Mouse (Mus musculus): ENCODE data around the gene Scn5a. TPM values are rescaled to one million over a fixed set of nuclear protein-coding genes. Genes with fewer than 3 reads are reported as not detected.
A peak's percentile ranks its signal among the peaks of the same experiment; 100 is the strongest.

Scn5a gene
- polyA plus RNA-seq, 1 experiment from 2014 or later, result 0.03 TPM

DNA sequence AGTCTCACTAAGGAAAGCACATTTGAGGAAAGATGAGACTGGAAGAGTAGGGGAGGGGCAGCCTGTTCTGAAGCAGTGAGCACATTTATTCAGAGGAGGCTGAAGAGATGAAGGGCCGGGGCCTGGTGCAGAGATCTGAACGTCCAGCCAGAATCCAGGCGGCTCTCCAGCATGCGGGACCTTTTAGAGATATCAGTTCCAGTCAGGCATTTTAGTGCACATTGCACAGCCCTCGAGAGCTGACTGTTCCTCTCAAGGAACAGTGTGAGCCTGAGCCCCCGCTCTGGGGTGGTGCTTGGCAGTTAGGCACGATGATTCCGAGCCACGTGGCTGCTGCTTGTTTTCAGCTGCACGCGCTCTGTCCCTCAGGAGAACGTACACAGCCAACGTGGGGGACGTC lies 121.7 kb downstream of the Scn5a start:
- H3K9ac ChIP-seq, result no peak overlapping the region
- no peak overlapping the region for H3K4me3 ChIP-seq (replicated peaks)
- WGBS (ENCODE audit: insufficient replicate concordance), result 84% methylated on average over 14 of the region's 14 CpGs
- no peak for ATAC-seq (ENCODE audit: low read depth)
- DNase-seq, result no peak
- no peaks in the 10 kb centered on the region for H3K4me1 ChIP-seq (replicated peaks)
- H3K4me2 ChIP-seq, result no peak overlapping the region
- H3K9me3 ChIP-seq (replicated peaks), result no peaks in the 10 kb centered on the region
- H3K27me3 ChIP-seq, result no peaks in the 10 kb centered on the region
- H3K36me3 ChIP-seq, result peaks cover 46% of the 10 kb centered on the region
- H3K27ac ChIP-seq, result no peak overlapping the region

DNA sequence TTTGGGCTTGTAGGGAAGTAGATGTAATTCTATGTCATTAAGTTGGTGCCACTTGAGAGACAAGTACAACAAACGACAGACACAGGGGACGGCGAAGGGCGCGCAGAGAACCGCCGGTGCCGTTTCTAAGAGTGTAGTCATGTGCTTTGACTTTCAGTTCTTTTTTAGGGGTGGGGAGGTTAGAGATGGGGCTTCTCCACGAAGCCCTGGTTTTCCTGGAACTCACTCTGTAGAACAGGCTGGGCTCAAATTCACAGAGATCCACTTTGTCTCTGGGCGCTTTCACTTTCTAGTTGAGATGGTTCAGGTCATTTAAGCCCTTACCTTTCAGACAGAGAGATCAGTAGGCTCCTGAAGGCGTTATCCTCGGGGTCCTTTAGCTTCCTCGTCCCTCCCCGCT lies 122.8 kb downstream of the Scn5a start:
- peaks cover 47% of the 10 kb centered on the region for H3K36me3 ChIP-seq
- no peaks in the 10 kb centered on the region for H3K4me1 ChIP-seq (replicated peaks)
- no peak overlapping the region for H3K27ac ChIP-seq
- 78% methylated on average over 14 of the region's 14 CpGs for WGBS (ENCODE audit: insufficient replicate concordance)
- no peak overlapping the region for H3K9ac ChIP-seq
- DNase-seq (no peak), ATAC-seq (ENCODE audit: low read depth) (no peak)
- H3K4me3 ChIP-seq (replicated peaks), result no peak overlapping the region
- H3K27me3 ChIP-seq, result no peaks in the 10 kb centered on the region
- H3K9me3 ChIP-seq (replicated peaks), result no peaks in the 10 kb centered on the region
- no peak overlapping the region for H3K4me2 ChIP-seq

DNA sequence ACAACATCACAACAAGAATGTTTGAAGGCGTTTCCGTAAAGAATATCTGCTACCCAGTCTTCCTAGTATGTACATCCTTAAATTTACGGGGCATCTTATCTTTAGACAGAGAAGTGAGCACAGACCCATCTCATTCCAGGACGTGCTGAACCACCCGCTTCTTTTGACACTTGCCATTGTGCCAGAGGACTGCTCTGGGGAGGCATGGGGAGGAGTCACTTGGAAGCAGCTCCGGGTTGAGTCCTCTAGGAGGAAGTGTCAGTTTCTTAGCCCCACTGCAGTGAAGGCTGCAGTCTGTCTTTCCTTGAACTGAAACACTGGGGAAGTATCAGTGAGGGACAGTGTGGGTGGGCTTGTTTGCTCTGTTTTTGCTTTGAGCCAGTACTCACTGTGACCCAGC lies 133.1 kb downstream of the Scn5a start:
- no peaks in the 10 kb centered on the region for H3K9me3 ChIP-seq (replicated peaks)
- 0 out of 2 replicates have a peak overlapping the region, but pooled peaks have one; percentile 2 for H3K27ac ChIP-seq
- peak overlapping the region; percentile 85 for H3K9ac ChIP-seq
- H3K4me1 ChIP-seq (replicated peaks), result peaks cover 26% of the 10 kb centered on the region
- peak overlapping the region; percentile 95 for H3K4me2 ChIP-seq
- DNase-seq (no peak), ATAC-seq (ENCODE audit: low read depth) (no peak)
- peak overlapping the region; percentile 76 for H3K4me3 ChIP-seq (replicated peaks)
- 12% methylated on average over 6 of the region's 6 CpGs for WGBS (ENCODE audit: insufficient replicate concordance)
- no peaks in the 10 kb centered on the region for H3K27me3 ChIP-seq
- peaks cover 36% of the 10 kb centered on the region for H3K36me3 ChIP-seq

DNA sequence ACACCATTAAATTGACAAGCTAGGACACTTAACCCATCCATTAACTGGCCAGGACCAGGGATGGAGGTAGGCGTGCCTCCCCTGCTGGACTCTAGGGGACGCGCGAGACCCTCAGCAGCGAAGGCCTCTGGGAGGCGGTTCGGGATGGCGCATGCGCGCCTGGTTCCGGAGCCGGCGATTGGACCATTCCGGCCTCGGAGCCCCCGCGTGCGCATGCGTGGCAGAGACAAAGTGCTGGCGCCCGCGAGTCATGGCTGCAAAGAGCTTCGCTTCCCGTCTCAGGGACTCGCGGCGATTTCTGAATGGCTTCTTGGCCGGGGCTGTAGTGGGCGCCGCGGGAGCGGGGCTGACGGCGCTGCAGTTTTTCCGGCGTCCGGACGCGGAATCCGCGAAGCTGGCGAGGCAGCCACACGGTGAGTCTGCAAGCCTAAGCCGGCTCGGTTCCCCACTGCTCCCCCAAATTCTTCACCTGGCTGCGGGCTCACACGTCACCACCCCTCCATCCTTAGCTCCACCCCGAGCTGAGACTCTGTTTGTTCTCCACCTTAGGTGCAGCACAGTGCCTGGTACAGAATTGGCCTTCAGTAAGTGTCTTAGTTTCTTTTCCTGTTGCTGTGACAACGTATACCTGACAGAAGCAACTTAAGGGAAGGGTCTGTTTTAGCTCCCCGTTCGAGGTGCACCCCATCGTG lies 133.9 kb downstream of the Scn5a start, which contains the start of gene Exog:
TSS of gene Exog (plus strand) at position 206 of the 692 bp plus-strand sequence.
- H3K27ac ChIP-seq, result peak within 1 kb of the TSS; percentile 77
- peak; percentile 93 for DNase-seq
- H3K9ac ChIP-seq, result peak within 1 kb of the TSS; percentile 85
- H3K4me1 ChIP-seq (replicated peaks), result peaks cover 26% of the 10 kb centered on the region
- WGBS (ENCODE audit: insufficient replicate concordance), result under 1% methylated on average over 52 of the region's 52 CpGs
- peak within 1 kb of the TSS; percentile 95 for H3K4me2 ChIP-seq
- peak; percentile 89 for ATAC-seq (ENCODE audit: low read depth)
- peaks cover 29% of the 10 kb centered on the region for H3K36me3 ChIP-seq
- peak within 1 kb of the TSS; percentile 76 for H3K4me3 ChIP-seq (replicated peaks)
- H3K9me3 ChIP-seq (replicated peaks), result no peaks in the 10 kb centered on the region
- no peaks in the 10 kb centered on the region for H3K27me3 ChIP-seq

DNA sequence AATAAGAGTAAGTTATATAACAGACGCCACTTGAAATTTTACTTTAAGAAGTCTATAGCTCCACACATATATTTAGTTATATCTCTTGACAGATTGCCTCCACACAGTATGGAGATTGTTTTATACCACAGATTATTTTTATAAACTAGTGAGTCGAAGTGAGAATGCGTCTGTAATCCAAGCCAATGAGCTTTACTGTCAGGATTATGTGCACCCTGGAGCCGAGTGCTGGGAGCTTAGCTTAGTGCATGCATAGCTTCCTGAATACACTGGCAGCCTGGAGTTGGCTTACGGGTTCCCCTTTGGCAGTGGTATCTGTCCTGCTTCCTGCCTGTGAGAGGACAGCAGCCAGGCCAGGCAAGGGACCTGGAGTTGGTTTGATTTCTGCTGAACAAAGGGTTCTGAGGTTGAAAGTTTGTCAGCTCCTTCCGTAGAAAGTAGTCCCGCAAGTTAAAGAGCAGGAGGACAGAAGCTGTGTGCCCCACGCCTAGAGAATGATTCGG lies 140.3 kb downstream of the Scn5a start:
- WGBS (ENCODE audit: insufficient replicate concordance), result 69% methylated on average over 9 of the region's 9 CpGs
- DNase-seq (no peak), ATAC-seq (ENCODE audit: low read depth) (no peak)
- H3K27ac ChIP-seq, result no peak overlapping the region
- H3K4me1 ChIP-seq (replicated peaks), result no peaks in the 10 kb centered on the region; the same call in 1 of the 2 replicates
- H3K9ac ChIP-seq, result no peak overlapping the region
- H3K27me3 ChIP-seq, result no peaks in the 10 kb centered on the region
- peaks cover 8% of the 10 kb centered on the region; the same call in 1 of the 2 replicates for H3K36me3 ChIP-seq
- H3K4me2 ChIP-seq, result no peak overlapping the region
- H3K4me3 ChIP-seq (replicated peaks), result no peak overlapping the region
- H3K9me3 ChIP-seq (replicated peaks), result no peaks in the 10 kb centered on the region

DNA sequence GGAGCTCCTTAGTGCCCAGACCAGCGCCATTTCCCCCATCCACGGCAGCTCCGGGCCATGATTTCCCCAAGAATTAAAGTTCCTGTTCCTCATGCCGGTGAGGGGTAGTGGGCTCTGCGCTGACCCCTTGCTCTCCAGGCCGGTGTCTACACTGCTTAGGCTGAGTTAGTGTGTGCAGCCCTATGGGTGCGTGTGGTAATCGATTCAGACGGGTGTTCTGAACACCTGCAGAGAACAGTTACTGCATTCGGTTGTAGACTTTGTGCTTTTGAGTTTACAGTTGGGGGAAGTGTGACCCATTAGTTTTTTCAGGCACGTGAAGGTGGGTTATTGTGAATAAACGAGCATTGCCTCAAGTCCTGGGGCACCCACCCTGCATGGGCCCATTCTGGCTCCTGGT lies 140.8 kb downstream of the Scn5a start:
- no peak overlapping the region for H3K4me3 ChIP-seq (replicated peaks)
- no peak overlapping the region for H3K9ac ChIP-seq
- H3K36me3 ChIP-seq, result peaks cover 9% of the 10 kb centered on the region; the same call in 1 of the 2 replicates
- H3K27ac ChIP-seq, result no peak overlapping the region
- no peak for DNase-seq
- H3K9me3 ChIP-seq (replicated peaks), result no peaks in the 10 kb centered on the region
- no peak overlapping the region for H3K4me2 ChIP-seq
- no peaks in the 10 kb centered on the region; the same call in 1 of the 2 replicates for H3K4me1 ChIP-seq (replicated peaks)
- 76% methylated on average over 12 of the region's 12 CpGs for WGBS (ENCODE audit: insufficient replicate concordance)
- H3K27me3 ChIP-seq, result no peaks in the 10 kb centered on the region
- no peak for ATAC-seq (ENCODE audit: low read depth)

DNA sequence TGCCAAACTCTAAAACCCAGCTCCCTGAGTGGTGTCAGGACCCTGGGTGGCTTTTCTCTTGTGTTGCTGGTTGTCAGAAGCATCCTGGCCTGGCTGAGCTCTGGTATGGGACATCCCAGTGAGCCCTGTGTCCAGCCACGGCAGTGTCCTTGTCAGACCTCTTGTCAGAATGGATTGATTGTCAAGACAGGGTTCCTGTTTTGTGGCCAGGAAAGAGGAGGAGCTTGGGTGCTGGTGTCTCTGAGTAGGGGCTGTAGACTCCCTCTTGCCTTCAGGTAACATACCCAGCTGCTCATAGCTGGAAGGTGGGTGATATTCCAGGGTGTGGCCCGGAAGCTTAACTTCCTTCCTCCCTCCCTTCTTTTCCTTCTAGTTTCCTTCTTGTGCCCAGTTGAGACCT lies 143.0 kb downstream of the Scn5a start:
- Histone ChIP-seq H3K4me1 (replicated peaks) (no peaks in the 10 kb centered on the region; the same call in 1 of the 2 replicates), H3K9me3 (replicated peaks) (no peaks in the 10 kb centered on the region), H3K27ac (no peak overlapping the region), H3K36me3 (peaks cover 9% of the 10 kb centered on the region; the same call in 1 of the 2 replicates), H3K27me3 (no peaks in the 10 kb centered on the region), H3K4me3 (replicated peaks) (no peak overlapping the region), H3K9ac (no peak overlapping the region), H3K4me2 (no peak overlapping the region)
- 36% methylated on average over 2 of the region's 2 CpGs for WGBS (ENCODE audit: insufficient replicate concordance)
- DNase-seq, result no peak
- ATAC-seq (ENCODE audit: low read depth), result no peak

Other genes with a start within 250 kb of the Scn5a start
- 39.6 and 40.2 TPM in 2 replicates for gene Acaa1a, start 239.3 kb downstream of the Scn5a start, polyA plus RNA-seq (2015; fragmentation: Nextera tagmentation; extraction: Ambion mirVana)
- gene Myd88, start 237.6 kb downstream of the Scn5a start, polyA plus RNA-seq (2015; fragmentation: Nextera tagmentation; extraction: Ambion mirVana), result 18.6 and 21.7 TPM in 2 replicates
- 3.6 and 4.7 TPM in 2 replicates for gene Xylb, start 221.6 kb downstream of the Scn5a start, polyA plus RNA-seq (2015; fragmentation: Nextera tagmentation; extraction: Ambion mirVana)
- not detected in 2 replicates for gene Slc22a14, start 213.5 kb downstream of the Scn5a start, polyA plus RNA-seq (2015; fragmentation: Nextera tagmentation; extraction: Ambion mirVana)
- 1.8 and 2.1 TPM in 2 replicates for gene Acvr2b, start 176.9 kb downstream of the Scn5a start, polyA plus RNA-seq (2015; fragmentation: Nextera tagmentation; extraction: Ambion mirVana)
- gene Exog, start 134.1 kb downstream of the Scn5a start, polyA plus RNA-seq (2015; fragmentation: Nextera tagmentation; extraction: Ambion mirVana), result 6.9 and 9.0 TPM in 2 replicates
- 0.02 and 0.03 TPM in 2 replicates for gene Scn10a, start 140.3 kb upstream of the Scn5a start, polyA plus RNA-seq (2015; fragmentation: Nextera tagmentation; extraction: Ambion mirVana)
- not detected in 2 replicates for gene Scn11a, start 246.4 kb upstream of the Scn5a start, polyA plus RNA-seq (2015; fragmentation: Nextera tagmentation; extraction: Ambion mirVana)

All from liver, embryonic 13.5 days (tissue).